Mouse (Mus musculus) central nervous system, embryonic 18 days (tissue): Measurements from ENCODE around the gene Aurka. TPM values are rescaled to one million over a fixed set of nuclear protein-coding genes. Genes with fewer than 3 reads are reported as not detected.

Source experiments
- polyA plus RNA-seq: library from polyadenylated mRNA; depleted of rRNA; stranded (reverse); fragments of >200 nt; gene quantifications from 2 replicates; pipeline ENCODE4 v1.2.3, GENCODE M21; 2012; rRNA removed

Gene Aurka
- 9.3 and 10.4 TPM in 2 replicates for polyA plus RNA-seq

GRCm38 (mm10) chr2:172370411-172371223 lies at the start of gene Aurka, which contains the start of gene Cstf1:
Gene Aurka, minus strand, starts transcription at chr2:172370535.
Gene Cstf1, plus strand, starts transcription at chr2:172370681.

GRCm38 (mm10) chr2:172393391-172394051 lies 23.2 kb upstream of the Aurka start, which contains the start of gene Cass4:
Gene Cass4, plus strand, starts transcription at chr2:172393794.

GRCm38 (mm10) chr2:172345258-172345738 lies 25.0 kb downstream of the Aurka start, which contains the start of gene Fam210b:
Gene Fam210b, plus strand, starts transcription at chr2:172345565.

Other genes starting within 250 kb of the Aurka start
- 0.53 and 0.62 TPM in 2 replicates for gene Mc3r, start 122.0 kb downstream of the Aurka start, polyA plus RNA-seq
- 20.7 and 25.6 TPM in 2 replicates for gene Fam210b, start 25.0 kb downstream of the Aurka start, polyA plus RNA-seq
- 33.9 and 34.7 TPM in 2 replicates for gene Cstf1, start 146 bp upstream of the Aurka start, polyA plus RNA-seq
- gene Cass4, start 23.3 kb upstream of the Aurka start, polyA plus RNA-seq: 0.05 TPM in 2 replicates
- 70.1 and 72.9 TPM in 2 replicates for gene Rtf2, start 70.0 kb upstream of the Aurka start, polyA plus RNA-seq
- gene Gcnt7, start 88.1 kb upstream of the Aurka start, polyA plus RNA-seq: not detected in 2 replicates
- gene Fam209, start 102.0 kb upstream of the Aurka start, polyA plus RNA-seq: 0.43 and 0.71 TPM in 2 replicates
- 3.7 and 4.3 TPM in 2 replicates for gene Tfap2c, start 179.1 kb upstream of the Aurka start, polyA plus RNA-seq